Mouse (Mus musculus) heart, embryonic 14.5 days (tissue): ENCODE results near the gene Pcgf3. TPM values are rescaled to one million over a fixed set of nuclear protein-coding genes. Genes with fewer than 3 reads are reported as not detected.

Experiments used
- ATAC-seq: fragments of 200-750 bp; cut with Nextera tagmentation; 2 replicates; pipeline ENCODE4 v1.8.0; 2017; ENCODE audit warnings: low read depth, moderate TSS enrichment; ENCODE audit not compliant: insufficient number of reproducible peaks, insufficient read depth, low FRiP score
- H3K27ac ChIP-seq, 2 experiments: fragments of 200-500 bp in 1 of 2; fragments of 300-500 bp in 1 of 2; sonication (generic) in 1 of 2; replicated peaks in 1 of 2; 2 replicates each; pipeline ENCODE4 v1.5.1; 2012 to 2014; ENCODE audit warnings: low read depth in 2 of 2, low read length in 2 of 2, control low read depth in 1 of 2, mild to moderate bottlenecking in 1 of 2, mixed read lengths in 1 of 2; ENCODE audit not compliant: control insufficient read depth in 1 of 2, insufficient read depth in 1 of 2
- H3K27me3 ChIP-seq: fragments of 300-500 bp; sonication (generic); 2 replicates; pipeline ENCODE4 v1.6.1; 2014; ENCODE audit warnings: mild to moderate bottlenecking, low read length, control low read depth; ENCODE audit not compliant: control insufficient read depth, insufficient read depth
- H3K36me3 ChIP-seq: fragments of 300-500 bp; sonication (generic); 2 replicates; pipeline ENCODE4 v1.6.1; 2014; ENCODE audit warnings: mild to moderate bottlenecking, control low read depth, low read length, mixed read lengths; ENCODE audit not compliant: control insufficient read depth, insufficient read depth
- H3K4me1 ChIP-seq, 2 experiments: fragments of 200-500 bp in 1 of 2; fragments of 300-500 bp in 1 of 2; sonication (generic) in 1 of 2; 2 replicates each; pipeline ENCODE4 v1.6.1; 2012 to 2014; ENCODE audit warnings: low read length in 2 of 2, control low read depth in 1 of 2, mixed read lengths in 1 of 2; ENCODE audit not compliant: control insufficient read depth in 2 of 2, insufficient read depth in 2 of 2
- H3K4me2 ChIP-seq: fragments of 300-500 bp; sonication (generic); 2 replicates; pipeline ENCODE4 v1.6.1; 2014; ENCODE audit warnings: mild to moderate bottlenecking, low read length
- H3K4me3 ChIP-seq, 2 experiments: fragments of 200-500 bp in 1 of 2; fragments of 300-500 bp in 1 of 2; sonication (generic) in 1 of 2; 2 replicates each; pipeline ENCODE4 v1.5.1; 2012 to 2014; ENCODE audit warnings: low read length in 2 of 2, mild to moderate bottlenecking in 2 of 2, control low read depth in 1 of 2, low read depth in 1 of 2, moderate library complexity in 1 of 2; ENCODE audit not compliant: control insufficient read depth in 1 of 2, insufficient read depth in 1 of 2
- H3K9ac ChIP-seq: fragments of 300-500 bp; sonication (generic); 2 replicates; pipeline ENCODE4 v1.6.1; 2014; ENCODE audit warnings: mild to moderate bottlenecking, low read length
- H3K9me3 ChIP-seq: fragments of 300-500 bp; sonication (generic); 2 replicates; pipeline ENCODE4 v1.6.1; 2016; ENCODE audit warnings: low read length, control low read depth; ENCODE audit not compliant: control insufficient read depth
- WGBS: fragments of 180-500 bp; shearing (Covaris S2); extraction: QIAGEN DNeasy Blood & Tissue Kit; methylation state at CpG from one replicate; pipeline ENCODE4 v1.1.7; 2014; 5-methylcytosine and 5-hydroxymethylcytosine counted together
- polyA plus RNA-seq: library from polyadenylated mRNA; unstranded; fragments of >200 nt; fragmentation: Nextera tagmentation; extraction: Ambion mirVana; gene quantifications from 2 replicates; pipeline ENCODE4 v1.2.1, GENCODE M21; 2014

The Pcgf3 gene
- polyA plus RNA-seq, 1 experiment from 2014 or later = 26.8 TPM

DNA sequence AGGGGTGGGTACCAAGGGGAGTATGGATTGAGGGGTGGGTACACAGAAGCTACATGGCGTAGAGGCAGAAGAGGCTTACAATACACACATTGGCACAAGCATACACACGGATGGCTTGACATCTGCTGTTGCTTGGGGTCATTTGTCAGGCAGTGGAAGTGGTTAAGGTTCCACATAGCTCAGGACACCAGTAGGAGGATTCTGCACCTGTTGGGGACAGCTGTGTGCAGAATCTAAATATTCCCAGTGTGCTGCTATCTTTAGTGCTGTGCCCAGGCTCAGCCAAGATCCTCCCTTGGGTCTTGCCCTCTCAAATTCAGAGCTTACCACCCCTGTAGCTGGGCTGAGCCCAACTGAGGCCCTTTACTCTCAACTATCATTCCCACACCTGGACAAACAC, 24.9 kb upstream of the Pcgf3 start:
- Histone ChIP-seq H3K36me3 (peaks cover 20% of the 10 kb centered on the region), H3K27me3 (no peaks in the 10 kb centered on the region), H3K9me3 (no peaks in the 10 kb centered on the region), H3K9ac (no peak overlapping the region; the same call in 1 of the 2 replicates), H3K4me3 (no peak overlapping the region), H3K27ac (no peak overlapping the region), H3K4me1 (peaks cover 4 to 6% of the 10 kb centered on the region in 2 experiments), H3K4me2 (no peak overlapping the region)
- no peak for ATAC-seq
- WGBS = 61% methylated on average over 2 of the region's 2 CpGs

DNA sequence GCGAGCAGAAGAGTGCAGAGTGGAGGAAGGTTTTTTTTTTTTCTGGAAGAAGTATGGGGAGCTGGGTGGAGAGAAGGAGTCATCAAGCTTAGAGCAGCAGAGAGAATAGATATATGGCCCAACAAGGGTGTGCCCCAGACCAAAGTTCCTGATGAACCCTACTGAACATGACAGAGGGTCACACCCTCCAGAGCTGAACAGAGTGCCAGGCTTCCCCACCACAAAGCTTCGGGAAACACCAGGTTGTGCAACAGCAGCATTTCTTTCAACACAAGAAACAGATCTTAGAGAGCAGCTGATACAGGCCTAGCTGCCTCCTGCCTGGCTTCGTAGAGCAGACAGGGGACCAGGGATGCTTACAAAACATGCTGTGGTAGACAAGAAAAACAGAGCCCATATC, 14.1 kb upstream of the Pcgf3 start:
- Histone ChIP-seq H3K4me2 (no peak overlapping the region), H3K4me1 (peaks cover 11 to 15% of the 10 kb centered on the region in 2 experiments), H3K9ac (no peak overlapping the region), H3K36me3 (no peaks in the 10 kb centered on the region), H3K9me3 (no peaks in the 10 kb centered on the region), H3K27ac (no peak overlapping the region), H3K27me3 (no peaks in the 10 kb centered on the region), H3K4me3 (no peak overlapping the region)
- WGBS = 68% methylated on average over 3 of the region's 3 CpGs
- ATAC-seq = no peak

DNA sequence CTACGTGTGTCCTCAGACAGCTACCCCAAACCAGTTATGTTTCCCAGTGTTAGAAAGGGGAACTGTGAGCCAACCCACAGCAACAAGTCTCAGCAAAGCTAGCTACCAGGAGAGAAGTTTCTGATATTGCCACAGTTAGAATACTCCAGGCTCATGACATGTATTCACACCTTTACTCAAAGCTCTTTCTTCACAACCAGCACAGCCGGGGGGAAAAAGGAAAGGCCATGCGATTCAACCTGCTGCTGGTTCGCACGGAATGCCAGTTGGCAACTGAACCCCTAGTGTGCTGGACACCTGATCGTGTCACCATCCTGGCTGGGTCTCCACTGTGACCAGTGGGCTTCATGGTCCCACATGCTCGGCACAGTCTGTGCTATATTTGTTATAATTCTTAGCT, 13.2 kb upstream of the Pcgf3 start:
- H3K9me3 ChIP-seq = no peaks in the 10 kb centered on the region
- no peaks in the 10 kb centered on the region for H3K36me3 ChIP-seq
- H3K4me3 ChIP-seq = no peak overlapping the region
- 84% methylated on average over 7 of the region's 7 CpGs for WGBS
- no peak overlapping the region for H3K9ac ChIP-seq
- 0 out of 2 replicates have a peak overlapping the region, but pooled peaks have one; percentile 74 for H3K4me2 ChIP-seq
- H3K27ac ChIP-seq = no peak overlapping the region
- peaks cover 11 to 15% of the 10 kb centered on the region in 2 experiments for H3K4me1 ChIP-seq
- no peak for ATAC-seq
- H3K27me3 ChIP-seq = no peaks in the 10 kb centered on the region

DNA sequence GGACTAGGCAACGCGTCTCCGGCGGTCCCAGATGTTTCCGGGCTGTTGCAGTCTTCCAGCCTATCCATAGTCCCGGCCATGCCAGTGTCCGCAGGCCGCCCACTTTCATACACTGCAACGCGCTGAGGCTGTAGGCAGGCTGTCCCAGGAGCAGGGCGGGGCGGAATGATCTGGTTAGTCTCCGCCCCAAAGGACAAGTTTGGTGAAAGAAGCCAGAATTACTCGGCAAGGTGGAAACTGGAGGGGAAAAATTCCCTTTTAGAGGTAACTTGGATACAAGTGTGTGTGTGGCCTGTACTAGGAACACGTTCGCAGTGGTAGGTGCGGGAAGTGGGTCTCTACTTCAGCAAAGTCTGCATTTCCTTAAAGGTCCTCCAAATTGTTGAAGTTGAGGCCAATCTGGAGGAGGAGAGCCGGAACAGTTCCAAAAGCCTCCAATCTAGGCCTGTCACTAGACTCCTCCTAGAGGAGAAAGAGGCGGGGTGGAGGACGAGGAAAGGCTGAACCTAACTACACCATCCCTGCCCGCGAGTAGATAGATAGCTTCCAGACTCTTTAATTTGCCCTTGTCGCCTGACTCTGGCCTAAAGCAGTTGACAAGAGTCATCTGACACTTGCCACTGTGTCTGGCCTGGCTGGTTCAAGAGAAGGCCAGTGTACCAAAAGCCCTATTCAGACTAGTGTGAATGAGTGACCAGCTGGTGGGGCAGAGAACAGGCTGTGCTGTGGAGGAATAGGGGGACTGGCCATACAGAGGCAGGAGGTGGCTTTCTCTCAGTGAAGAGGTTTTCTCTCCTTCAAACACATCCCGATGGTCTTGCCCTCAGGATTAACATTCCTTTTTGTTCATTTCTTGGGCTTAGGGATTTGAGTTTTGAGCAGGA, 12.0 kb upstream of the Pcgf3 start, which contains the start of gene Mfsd7a:
TSS of gene Mfsd7a (minus strand) at position 107 of the 884 bp plus-strand sequence.
- H3K4me1 ChIP-seq = peaks cover 11 to 15% of the 10 kb centered on the region in 2 experiments
- H3K9me3 ChIP-seq = no peaks in the 10 kb centered on the region
- H3K36me3 ChIP-seq = no peaks in the 10 kb centered on the region
- H3K4me2 ChIP-seq = peak within 1 kb of the TSS; percentile 74
- no peaks in the 10 kb centered on the region for H3K27me3 ChIP-seq
- H3K4me3 ChIP-seq = peak within 1 kb of the TSS; percentile 43 to 45
- peak within 1 kb of the TSS; percentile 18 to 55 for H3K27ac ChIP-seq
- peak; percentile 89 for ATAC-seq
- H3K9ac ChIP-seq = peak within 1 kb of the TSS; percentile 65
- 6% methylated on average over 24 of the region's 24 CpGs for WGBS

DNA sequence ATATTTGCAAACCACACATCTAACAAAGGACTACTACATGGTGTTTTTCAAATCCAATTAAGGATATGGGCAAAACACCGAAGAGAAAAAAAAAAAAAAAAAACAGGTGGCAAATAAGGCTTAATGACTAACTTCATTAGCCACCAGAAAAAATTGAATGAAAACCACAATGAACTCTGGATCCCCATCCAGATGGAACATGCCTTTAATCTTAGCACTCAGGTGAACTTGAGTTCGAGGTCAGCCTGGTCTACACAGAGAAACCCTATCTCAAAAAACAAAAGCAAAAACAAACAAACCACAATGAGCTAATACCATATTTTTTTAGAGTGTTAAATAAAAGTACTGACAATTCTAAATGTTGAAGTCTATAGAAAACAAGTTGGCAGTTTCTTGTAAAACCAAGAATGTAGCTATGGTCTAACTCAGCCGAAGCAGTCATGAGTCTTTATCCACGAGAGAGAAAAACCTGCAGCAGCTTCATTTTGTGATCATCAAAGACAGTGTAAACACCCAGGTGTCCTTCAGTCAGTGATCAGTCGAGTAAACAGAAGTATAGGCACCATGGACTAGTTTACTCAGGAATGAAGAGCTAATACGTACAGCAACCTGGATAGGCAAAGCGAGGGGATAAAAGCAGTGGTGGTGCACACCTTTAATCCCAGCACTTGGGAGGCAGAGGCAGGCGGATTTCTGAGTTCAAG, 10.0 kb upstream of the Pcgf3 start:
- 77% methylated on average over 8 of the region's 8 CpGs for WGBS
- Histone ChIP-seq H3K27ac (no peak overlapping the region), H3K9ac (no peak overlapping the region), H3K9me3 (no peaks in the 10 kb centered on the region), H3K4me1 (peaks cover 11 to 15% of the 10 kb centered on the region in 2 experiments), H3K36me3 (no peaks in the 10 kb centered on the region), H3K4me2 (no peak overlapping the region), H3K27me3 (no peaks in the 10 kb centered on the region), H3K4me3 (no peak overlapping the region)
- ATAC-seq = no peak

DNA sequence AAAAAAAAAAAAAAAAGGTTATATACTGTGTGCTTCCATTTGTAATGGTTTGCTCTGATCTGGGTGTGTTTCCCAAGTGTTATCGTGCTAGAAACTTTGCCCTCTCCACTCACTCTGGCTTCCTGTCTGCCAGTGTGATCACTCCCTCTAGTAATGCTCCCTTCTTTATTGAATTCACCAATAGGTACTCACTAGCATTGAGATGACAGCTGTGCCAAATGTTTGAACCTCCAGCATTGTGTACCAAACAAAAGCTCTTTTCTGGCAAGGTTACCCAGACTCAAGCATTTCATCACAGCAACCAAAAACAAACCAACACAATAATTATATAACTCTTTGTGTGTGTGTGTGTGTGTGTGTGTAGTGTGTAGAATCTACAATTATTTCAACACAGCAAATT, 9.4 kb upstream of the Pcgf3 start:
- H3K4me3 ChIP-seq = no peak overlapping the region
- H3K9me3 ChIP-seq = no peaks in the 10 kb centered on the region
- no peaks in the 10 kb centered on the region for H3K36me3 ChIP-seq
- no peaks in the 10 kb centered on the region for H3K27me3 ChIP-seq
- no peak overlapping the region for H3K9ac ChIP-seq
- ATAC-seq = no peak
- H3K4me2 ChIP-seq = no peak overlapping the region
- H3K4me1 ChIP-seq = peaks cover 11 to 15% of the 10 kb centered on the region in 2 experiments
- WGBS = 61% methylated on average over 1 of the region's 1 CpGs
- H3K27ac ChIP-seq = no peak overlapping the region

DNA sequence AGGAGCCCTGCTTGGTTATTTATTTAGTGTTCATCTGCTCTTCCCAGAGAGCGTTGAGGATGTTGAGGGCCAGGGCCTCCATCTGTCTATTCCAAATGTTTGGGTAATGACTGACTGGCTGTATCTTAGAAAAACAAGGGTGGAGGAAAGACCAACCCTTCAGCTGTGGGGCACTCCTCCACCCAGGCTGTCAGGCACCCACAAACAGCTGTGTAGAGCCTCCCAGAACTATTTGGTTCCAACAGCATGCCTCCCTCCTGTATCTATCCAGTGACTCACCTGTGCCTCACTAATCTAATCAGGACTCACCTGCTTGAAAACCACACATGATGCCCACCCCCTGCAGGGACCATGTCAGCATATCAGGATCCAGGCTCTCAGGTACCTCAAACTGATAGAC, 8.6 kb upstream of the Pcgf3 start:
- no peaks in the 10 kb centered on the region for H3K27me3 ChIP-seq
- no peaks in the 10 kb centered on the region for H3K9me3 ChIP-seq
- no peak overlapping the region for H3K27ac ChIP-seq
- 83% methylated on average over 1 of the region's 1 CpGs for WGBS
- no peak overlapping the region for H3K4me2 ChIP-seq
- H3K4me1 ChIP-seq = peaks cover 11 to 15% of the 10 kb centered on the region in 2 experiments
- no peak for ATAC-seq
- H3K9ac ChIP-seq = no peak overlapping the region
- no peak overlapping the region for H3K4me3 ChIP-seq
- H3K36me3 ChIP-seq = no peaks in the 10 kb centered on the region
